Mouse (Mus musculus): ENCODE measurements around the gene Pced1b.

The Pced1b gene

DNA sequence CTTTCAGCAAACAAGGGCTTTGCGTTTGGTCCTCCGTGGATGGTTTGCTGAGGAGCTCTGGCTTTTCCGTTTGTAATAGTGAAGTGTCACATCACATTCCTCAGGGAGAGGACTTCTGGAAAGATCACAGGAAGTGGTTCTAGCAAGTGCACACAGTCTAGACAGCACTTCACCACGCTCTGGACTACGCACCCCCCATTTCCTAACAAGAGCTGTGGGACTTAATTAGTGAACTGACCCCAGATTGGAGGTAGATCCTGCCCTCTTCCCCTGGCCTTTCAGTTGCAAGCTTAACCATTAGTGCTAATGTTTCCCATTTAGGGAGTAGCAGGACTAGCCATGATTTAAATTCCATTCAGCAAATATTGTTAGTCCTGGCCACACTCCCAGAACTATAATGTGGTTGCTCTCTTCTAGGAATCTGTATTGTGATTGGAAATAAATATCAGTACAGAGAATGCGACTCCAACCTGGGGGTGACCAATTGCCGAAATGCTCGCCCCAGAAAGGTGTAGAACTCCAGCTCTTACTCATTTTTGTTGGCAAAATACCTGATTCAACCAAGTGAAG is 10.4 kb downstream of the Pced1b start:
- DNase-seq (ENCODE audit: low spot score) = no peak

DNA sequence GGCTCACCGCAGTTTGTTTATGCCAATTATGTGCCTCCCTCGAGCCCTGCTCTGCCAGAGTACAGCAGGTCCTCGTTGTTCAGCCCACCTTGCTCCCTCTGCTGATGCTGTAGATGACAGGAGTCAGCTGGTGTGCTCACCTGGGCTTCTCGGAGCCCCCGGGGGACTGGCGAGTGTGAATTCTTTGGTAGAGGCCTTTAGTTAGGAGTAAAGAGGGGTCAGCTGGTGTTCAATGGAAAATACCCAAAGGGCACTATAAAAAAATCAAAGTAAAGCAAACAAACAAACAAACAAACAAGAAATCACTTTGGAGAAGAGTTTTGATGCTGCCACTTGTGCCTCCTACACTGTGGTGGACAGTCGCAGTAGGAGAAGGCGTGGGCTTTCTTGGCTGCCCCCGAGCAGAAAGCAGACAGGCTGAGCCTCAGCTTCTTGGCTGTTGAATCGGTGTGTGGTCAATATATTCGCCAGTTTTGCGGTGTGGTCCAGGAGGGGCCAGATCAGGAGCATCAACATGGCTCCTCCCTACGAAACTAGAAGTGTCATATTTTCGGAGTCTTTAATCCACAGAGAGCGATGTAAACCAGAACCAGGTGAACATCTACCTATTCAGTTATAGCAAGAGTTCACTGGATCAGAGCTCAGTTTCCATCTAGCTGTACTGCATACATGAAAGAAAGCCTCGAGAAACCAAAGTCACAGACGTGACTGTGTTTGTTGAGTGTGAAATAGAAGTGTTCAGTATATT is 11.8 kb downstream of the Pced1b start:
- no peak for DNase-seq (ENCODE audit: low spot score)

DNA sequence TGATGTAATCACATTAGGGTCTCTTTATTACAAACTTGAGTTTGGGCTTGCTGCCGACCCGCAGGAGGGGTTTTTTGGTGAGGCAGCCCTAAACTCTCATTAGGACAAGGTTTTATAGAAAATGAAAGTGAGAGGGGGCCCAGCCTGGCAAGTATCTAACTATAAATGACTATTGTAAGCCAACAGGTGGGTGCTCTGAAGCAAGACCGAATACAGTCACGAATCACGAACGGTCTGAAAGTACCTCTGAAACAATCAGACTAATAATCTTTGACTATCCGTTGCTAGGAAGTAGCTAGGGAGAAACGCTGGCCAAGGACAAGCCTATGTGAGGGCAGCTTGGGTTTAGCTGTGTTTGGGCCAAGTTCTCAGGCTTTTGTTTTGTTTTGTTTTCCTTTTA is 12.4 kb downstream of the Pced1b start:
- no peak for DNase-seq (ENCODE audit: low spot score)

DNA sequence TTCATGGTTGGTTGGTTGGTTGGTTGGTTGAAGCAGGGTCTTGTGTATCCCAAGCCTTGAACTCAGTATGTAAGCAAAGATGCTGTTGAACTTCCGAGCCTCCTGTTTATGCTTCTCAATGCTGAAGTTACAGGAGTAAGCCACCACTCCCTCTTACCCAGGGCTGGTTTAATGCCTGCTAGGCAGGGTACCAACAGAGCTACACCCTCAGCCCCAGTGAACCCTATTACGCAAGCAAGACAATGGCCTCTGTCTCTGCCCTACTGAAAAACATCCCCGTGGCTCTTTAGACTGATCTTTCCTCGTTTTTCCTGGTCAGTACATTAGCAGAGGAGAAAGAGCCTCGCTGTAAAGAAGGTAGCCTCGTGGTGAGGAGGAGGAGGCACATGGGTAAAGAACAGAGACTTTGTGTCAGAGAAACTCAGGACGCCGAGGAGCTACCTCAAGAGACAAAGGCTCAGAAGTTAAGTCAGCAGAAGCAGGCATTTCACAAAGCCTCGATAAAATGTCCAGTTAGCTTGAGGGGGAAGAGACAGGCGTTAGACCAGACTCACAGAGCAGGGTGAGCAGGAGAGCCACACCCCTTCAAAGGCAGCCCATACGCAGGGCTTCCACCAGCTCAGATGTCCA is 13.2 kb downstream of the Pced1b start:
- DNase-seq (ENCODE audit: low spot score) = no peak

DNA sequence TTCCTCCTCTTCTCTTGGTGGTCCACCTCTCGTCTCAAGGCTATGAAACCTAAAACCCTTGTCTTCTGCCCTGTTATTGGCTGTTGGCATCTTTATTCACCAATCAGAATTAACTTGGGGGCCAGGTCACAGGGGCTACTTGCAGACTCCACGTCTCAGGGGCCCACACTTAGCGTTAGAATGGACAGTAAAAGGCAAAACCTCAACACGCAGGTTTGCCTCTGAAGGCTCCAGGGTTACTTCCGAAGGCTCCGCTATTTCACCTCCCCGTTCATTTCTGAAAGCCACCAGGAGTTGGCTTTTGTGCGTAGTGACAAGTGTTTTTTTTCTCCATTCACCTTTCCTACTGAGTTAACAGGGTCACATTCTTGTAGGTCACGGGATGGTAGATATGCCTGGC is 15.3 kb downstream of the Pced1b start:
- DNase-seq (ENCODE audit: low spot score) = no peak

DNA sequence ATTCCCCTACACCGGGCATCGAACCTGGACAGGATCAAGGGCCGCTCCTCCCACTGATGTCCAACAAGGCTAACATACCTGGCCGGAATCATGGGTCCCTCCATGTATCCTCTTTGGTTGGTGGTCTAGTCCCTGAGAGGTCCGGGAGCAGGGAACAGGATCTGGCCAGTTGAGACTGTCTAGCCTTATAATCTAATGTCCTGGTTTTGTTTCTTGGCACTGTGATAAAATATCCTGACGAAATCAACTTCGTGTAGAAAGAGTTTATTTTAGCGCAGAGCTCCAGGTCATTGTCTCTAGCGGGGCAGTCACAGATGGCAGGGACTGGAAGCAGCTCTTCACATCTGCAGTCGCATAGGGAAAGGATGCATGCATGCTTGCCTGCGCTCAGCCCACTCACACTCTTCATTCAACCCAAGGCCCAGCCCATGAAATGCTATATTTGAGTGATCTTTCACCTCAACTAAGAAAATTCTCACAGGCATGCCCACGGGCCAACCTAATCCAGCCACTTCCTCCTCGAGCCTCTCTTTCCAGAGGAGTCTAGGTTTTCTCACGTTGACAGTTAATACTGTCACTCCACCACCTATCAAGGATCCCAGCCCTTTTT is 19.4 kb downstream of the Pced1b start:
- no peak for DNase-seq (ENCODE audit: low spot score)

DNA sequence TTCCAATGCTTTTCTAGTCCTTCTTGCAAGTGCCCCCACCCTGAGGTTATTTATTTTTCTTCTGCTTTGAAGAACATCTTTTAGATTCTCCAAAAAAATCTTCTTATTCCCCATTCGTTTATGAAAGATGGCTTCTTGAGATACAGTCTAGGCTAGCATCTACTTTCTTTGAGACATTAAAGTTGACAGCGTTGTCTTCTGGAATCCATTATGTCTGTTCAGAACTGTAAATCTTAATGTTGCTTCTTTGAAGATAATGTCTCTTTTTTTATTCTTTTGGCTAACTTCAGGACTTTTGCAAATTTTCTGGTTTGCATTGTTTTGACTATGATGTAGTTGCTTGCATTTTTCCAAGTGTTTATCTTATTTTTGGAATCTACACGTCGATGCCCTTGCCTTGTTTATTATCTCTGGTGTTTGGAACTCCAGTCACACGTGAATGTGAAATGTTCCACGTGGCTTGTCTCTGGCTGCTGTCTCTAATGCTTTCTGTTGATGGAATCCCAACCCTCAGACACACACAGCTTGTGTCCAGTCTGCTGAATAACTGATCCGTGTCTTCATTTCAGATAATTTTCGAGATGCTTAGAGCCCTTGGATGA is 20.3 kb downstream of the Pced1b start:
- no peak for DNase-seq (ENCODE audit: low spot score)

DNA sequence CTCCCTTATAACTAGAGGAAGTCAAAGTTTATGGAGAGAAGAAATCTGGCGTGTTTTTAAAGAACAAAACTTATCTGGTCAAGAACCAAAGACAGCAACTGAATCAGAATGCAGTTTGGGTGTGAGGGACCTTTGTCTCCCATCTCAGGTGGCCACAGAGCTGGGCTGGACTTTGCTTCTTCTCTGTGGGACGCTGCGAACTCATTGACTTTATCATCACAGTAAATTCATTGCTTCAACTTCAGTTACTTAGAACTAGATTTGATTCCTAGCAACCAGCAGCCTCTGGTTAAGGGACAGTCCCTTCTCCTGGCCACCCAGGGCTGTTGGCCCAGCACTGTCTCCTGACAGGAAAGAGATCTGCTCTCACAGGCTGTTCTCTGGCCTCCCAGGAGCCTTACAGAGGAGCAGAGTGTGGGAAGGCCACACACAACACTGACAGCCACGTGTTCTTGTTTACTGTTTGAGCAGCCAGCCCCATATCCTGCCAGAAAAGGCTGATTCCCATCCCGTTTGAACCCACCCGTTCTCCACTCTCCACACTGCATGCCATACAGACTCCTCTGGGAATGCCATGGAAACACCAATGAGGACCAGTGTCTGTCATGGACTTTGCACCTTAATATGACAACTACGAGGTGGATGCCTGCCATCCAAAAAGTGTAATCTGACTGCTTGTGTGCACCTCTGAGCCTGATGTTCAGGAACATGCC is 25.2 kb downstream of the Pced1b start:
- no peak for DNase-seq (ENCODE audit: low spot score)

DNA sequence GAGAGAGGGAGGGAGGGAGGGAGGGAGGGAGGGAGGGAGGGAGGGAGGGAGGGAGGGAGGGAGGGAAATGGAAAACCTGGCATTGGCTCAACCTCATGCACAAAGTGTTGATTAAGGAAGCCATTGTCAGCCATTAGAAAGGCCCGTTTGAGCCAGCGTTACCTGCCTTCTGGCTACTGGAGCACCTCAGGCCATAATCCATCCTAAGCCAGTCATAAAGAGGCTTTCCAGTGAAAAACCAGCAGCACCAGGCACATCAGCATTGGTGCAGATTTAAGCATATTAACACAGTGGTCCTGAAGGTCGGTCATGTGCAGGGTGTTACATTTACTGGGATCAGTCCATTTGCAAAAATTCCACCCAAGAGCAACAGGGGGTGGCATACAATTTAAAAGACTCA is 25.9 kb downstream of the Pced1b start:
- no peak for DNase-seq (ENCODE audit: low spot score)

DNA sequence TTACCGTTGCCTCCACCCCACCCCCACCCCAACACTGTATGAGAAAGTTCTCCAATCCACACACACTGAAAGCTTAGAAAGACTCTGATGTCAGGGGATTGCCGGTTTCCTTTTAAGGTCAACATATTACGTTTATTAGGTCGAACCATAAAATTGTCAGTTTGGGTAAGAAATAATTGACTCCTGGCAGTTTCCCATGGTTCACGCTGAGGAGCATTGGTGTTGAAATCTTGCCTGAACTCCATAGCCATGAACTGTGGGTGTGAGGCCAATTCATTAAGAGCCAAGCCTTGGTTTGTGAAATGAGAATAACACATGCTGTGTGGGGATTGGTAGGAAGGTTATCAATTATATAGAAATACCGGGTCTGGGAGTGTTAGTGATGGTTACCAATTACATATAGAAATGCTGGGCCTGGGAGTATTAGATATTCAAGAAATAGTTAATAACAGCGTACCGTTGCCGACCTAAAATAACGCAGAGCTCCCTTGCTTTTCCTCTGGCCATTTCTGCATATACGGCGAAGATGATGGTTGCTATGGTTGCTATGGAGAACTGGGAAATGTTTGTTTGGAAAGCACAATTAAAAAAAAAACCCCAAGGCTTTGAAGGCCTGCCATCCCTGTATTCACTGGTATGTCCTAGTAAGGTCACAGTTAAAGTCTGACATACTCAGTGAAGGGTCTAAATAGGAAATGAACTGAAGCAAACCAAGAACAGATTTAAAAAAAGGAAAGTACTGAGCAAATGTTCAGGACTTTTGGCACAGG is 28.9 kb downstream of the Pced1b start:
- DNase-seq (ENCODE audit: low spot score) = no peak

DNA sequence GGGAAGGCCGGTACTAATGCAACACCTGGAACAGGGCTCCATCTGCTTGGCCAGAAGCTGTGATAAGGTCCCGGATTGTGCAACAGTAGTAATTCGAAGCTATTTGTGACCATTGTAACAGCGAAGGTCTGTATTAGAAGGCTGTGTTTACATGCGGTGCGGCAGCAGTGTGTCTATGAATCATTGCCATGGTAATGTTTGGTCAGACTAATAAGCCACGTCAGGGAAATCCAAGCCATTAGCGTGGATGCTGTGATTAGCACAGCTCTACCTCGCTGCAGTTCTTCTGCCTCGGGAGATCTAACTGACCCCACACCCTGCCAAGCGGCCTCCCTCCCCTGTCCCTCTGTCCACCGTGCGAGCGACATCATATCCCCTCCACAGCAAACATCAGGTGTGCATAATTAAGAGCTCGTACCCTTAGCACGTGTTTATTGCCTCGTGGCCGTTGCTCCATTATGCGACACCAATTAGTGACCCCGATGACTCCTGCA is 29.8 kb downstream of the Pced1b start:
- DNase-seq (ENCODE audit: low spot score) = no peak

DNA sequence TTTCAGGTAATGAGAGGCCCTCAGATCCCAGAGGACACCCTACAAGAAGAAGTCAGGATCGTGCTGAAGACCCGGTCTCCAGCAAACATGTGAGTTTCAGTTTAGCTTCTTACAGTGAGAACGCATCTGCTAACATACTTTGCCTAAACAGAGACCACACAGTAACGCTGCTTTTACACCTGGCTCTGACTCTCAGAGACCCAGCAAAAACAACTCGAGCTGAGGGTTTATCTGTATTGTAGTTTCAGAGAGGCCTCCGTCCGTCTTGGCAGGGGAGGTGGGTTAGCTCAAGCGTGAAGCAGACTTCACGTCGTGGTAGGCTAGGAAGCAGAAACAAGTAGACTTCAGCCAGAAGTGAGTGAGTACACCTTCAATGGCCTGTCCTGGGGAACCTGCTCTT is 30.4 kb downstream of the Pced1b start:
- no peak for DNase-seq (ENCODE audit: low spot score)

DNA sequence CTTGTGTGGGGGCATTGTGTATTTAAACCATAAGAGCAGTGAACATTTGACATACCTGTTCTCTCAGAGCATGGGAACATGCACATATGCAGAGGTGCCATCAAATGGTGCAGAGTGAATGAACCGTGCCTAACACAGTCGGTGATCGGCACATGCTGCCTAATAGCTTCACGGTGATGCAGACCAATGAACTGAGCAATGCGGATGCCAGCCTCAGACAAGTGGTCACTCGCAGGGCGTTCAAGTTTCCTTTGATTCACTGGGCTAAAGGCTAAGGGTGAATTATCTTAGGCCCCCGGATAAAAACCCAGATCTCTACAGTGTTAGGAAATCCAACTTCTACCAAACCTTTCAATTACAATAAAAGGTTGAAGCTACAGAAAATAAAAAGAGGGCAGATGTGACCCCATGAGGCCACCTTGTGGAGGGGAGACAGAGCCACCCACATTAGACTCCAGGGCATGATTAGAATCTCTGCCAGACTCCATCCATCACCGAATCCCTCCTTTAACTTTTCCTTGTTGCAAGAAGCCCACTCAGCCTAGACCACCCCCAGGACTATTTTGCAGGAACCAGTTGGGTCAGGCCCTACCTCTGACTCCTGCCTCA is 31.5 kb downstream of the Pced1b start:
- DNase-seq (ENCODE audit: low spot score) = no peak

DNA sequence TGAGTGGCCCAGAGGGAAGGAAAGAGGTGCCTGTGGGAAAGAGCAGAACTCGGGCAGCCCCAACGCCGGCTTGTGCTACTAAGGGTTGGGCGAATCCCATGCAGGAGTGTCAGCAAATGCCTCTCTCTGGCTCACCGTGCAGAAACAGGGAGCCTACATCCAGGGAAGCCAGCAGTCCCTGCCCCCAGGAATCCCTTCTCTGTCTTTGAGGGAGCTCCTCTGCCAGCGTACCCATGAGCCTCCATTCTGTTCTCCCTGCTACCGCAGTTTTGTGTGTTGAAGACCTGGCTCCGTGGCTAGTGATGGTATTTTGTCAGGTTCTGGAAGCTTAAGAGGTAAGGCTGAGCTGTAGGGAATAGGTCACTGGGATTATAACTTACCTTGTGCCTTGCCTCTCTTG is 33.2 kb downstream of the Pced1b start:
- no peak for DNase-seq (ENCODE audit: low spot score)

DNA sequence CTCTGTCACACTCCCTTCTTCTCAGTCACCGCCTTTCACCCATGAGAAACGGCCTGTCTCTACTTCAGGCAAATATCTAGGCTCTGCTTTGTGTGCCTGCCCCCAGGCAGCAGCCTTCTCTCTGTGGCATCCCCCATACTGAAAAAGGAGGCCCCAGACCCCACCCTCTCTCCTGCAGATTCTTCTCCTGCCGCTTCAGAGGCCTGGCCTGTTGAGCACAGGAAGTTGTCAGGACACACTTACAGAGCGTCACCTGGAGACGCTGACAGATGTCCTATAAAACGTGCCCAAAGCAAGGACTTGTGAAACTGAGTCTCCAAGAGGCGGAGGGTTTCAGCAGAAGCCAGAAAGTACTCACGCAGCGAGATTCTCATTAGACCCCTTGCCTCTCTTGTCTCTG is 33.9 kb downstream of the Pced1b start:
- DNase-seq (ENCODE audit: low spot score) = no peak

DNA sequence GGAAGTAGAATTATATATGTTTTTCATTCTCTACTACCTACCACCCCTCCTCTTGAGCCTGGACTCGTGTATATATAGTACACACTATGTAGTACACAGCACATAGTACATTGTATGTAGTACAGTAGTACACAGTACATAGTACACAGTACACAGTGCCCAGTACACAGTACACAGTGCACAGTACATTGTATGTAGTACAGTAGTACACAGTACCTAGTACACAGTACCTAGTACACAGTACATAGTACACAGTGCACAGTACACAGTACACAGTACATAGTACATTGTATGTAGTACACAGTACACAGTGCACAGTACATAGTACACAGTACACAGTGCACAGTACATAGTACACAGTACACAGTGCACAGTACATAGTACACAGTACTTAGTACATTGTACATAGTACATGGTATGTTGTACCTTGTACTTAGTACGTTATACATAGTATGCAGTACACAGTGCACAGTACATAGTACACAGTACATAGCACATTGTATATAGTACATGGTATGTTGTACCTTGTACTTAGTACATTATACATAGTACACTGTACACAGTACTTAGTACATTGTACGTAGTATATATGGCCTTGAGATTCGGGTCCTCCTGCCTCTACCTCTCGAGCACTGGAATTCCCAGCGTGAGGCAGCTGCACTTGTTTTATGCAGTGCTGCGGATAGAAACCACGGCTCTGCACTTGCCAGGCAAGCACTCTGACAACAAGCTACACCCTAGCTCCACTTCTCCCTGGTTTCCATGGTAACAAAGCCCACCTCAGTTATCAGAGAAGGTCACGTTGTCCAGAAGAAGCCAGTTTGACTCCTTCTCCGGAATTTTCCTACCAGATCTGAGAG is 35.0 kb downstream of the Pced1b start:
- no peak for DNase-seq (ENCODE audit: low spot score)

DNA sequence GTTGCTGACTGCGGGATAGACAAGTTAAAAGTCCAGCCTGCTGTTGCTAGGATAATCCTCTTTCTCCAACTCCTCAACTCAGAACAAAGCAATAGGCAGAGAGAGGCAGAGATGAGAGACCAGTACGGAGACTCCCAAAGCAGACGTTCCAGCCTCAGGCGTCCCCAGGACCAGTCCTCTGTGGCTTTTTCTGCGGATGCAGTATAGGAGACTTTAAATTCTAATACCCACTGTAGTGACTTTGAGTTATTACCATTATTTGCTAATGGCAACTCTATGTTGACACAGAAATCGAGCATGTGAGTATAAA is 35.6 kb downstream of the Pced1b start:
- DNase-seq (ENCODE audit: low spot score) = no peak

DNA sequence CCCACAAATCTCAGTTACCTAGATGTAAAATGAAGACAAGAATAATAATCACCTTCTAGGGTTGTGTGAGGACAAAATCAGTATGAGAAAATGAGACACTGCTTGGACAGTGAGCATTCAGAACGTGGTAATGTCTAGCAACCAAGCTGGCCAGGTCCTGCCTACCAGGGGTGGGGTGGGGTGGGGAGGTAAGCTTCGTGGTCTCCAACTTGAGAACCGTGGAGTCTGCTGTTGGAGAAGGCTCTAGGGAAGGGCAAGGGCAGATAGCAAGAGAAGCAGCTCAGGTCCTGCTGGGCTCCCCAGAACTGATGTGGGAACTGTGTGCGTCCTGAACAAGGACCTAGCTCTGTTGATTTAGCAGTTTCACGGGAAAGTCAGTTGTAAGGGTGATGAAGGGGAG is 37.3 kb downstream of the Pced1b start:
- DNase-seq (ENCODE audit: low spot score) = no peak

DNA sequence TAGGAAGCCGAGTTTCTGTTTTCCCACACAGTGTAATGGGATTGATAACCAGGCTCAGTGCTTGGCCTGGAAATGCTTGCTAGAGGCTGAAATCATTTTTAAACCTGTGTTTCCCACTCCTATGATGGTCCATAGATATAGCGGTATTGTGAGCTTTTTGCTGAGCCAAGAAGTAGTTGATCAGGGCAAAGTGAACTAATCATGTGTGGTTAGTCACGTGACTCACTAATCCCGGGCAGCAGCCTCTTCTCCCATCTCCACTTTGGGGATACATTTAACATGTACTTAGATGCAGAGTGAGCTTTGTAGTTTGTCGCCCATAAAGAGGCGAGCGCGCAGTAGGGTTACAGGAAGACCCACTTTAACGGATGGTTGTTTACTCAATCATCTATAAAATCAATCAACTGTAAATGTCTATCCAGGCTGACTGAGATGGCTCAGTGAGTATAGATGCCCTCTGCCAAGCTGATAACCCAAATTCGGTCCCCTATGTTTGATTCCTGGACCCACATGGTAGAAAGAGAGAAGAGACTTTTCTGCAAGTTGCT is 38.8 kb downstream of the Pced1b start:
- no peak for DNase-seq (ENCODE audit: low spot score)

DNA sequence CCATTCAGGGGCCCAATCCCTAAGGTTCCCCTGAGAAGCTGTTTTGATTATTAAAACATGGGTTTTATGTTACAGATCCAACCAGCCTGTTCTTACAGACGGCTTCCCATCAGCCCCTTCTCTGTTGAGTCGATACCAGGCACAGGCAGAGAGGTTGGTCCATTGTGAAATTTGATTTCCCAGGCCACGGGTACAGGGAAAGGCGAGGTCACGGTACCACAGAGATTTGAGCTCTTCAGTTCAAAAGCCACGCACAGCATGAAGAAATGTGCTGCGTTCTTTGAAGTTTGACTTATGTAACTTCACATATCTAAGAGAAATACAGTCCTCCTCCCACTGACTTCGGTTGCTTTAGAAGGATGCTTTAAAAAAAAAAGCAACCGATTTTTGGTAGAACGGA is 39.8 kb downstream of the Pced1b start:
- no peak for DNase-seq (ENCODE audit: low spot score)

Data from MN1 (cell line).